14 mouse cellular contexts compared by ENCODE assay signal in genomic region chr14:22494866-22495265, GRCm38 (mm10).
A peak's percentile ranks its signal among the peaks of the same experiment; 100 is the strongest.
DNase-seq lines count a peak whose midpoint lies in the region; ATAC-seq lines count a peak whose summit lies in the region.
"Had no signal": no experiment of that assay in that cellular context is flagged by ENCODE, and none has a peak within 500 bp of the region (broad histone marks: within the 10 kb centered on the region; RNA-seq: fewer than 3 reads in every experiment).

No protein-coding gene starts in this region.

- H3K9ac ChIP-seq in neural tube, embryonic 12.5 days = no peak overlapping the region
- no peak overlapping the region for H3K9ac ChIP-seq in neural tube, embryonic 15.5 days (replicated peaks)
- H3K9ac ChIP-seq in midbrain, embryonic 12.5 days (replicated peaks) = no peak overlapping the region

- H3K4me1 ChIP-seq in neural tube, embryonic 12.5 days = peaks cover 11% of the 10 kb centered on the region
- H3K4me1 ChIP-seq in neural tube, embryonic 15.5 days = peaks cover 6% of the 10 kb centered on the region
- peaks cover 8% of the 10 kb centered on the region for H3K4me1 ChIP-seq in midbrain, embryonic 12.5 days
- H3K4me1 ChIP-seq: megakaryocyte, embryonic 14.5 days had no signal

- peak overlapping the region; percentile 31 for H3K4me2 ChIP-seq in neural tube, embryonic 12.5 days (replicated peaks)
- no peak overlapping the region for H3K4me2 ChIP-seq in neural tube, embryonic 15.5 days
- H3K4me2 ChIP-seq in midbrain, embryonic 12.5 days (replicated peaks) = peak overlapping the region; percentile 14; the same call in 1 of the 2 replicates

- WGBS in neural tube, embryonic 12.5 days = 14% methylated on average over 10 of the region's 10 CpGs
- WGBS in neural tube, embryonic 15.5 days = 13% methylated on average over 10 of the region's 10 CpGs
- 5% methylated on average over 10 of the region's 10 CpGs for WGBS in midbrain, embryonic 12.5 days

- H3K4me3 ChIP-seq in neural tube, embryonic 12.5 days = no peak overlapping the region
- no peak overlapping the region for H3K4me3 ChIP-seq in neural tube, embryonic 15.5 days (replicated peaks)
- H3K4me3 ChIP-seq in midbrain, embryonic 12.5 days = no peak overlapping the region
- H3K4me3 ChIP-seq: megakaryocyte, embryonic 14.5 days had no signal

- ATAC-seq in neural tube, embryonic 12.5 days (ENCODE audit: low FRiP score, low read depth) = peak; percentile 44; the same call in 1 of the 2 replicates
- ATAC-seq in neural tube, embryonic 15.5 days (ENCODE audit: low FRiP score) = no peak
- no peak for ATAC-seq in midbrain, embryonic 12.5 days (ENCODE audit: low FRiP score, low read depth)

- no peaks in the 10 kb centered on the region for H3K9me3 ChIP-seq in neural tube, embryonic 12.5 days
- H3K9me3 ChIP-seq in neural tube, embryonic 15.5 days (replicated peaks) = no peaks in the 10 kb centered on the region
- H3K9me3 ChIP-seq in midbrain, embryonic 12.5 days = no peaks in the 10 kb centered on the region

- peak overlapping the region; percentile 66; the same call in 1 of the 2 replicates for H3K27ac ChIP-seq in neural tube, embryonic 12.5 days
- no peak overlapping the region for H3K27ac ChIP-seq in neural tube, embryonic 15.5 days (replicated peaks)
- peak overlapping the region; percentile 30; the same call in 1 of the 2 replicates for H3K27ac ChIP-seq in midbrain, embryonic 12.5 days (replicated peaks)
- H3K27ac ChIP-seq: kidney, postnatal 0 days had no signal

- H3K36me3 ChIP-seq in neural tube, embryonic 12.5 days = no peaks in the 10 kb centered on the region
- no peaks in the 10 kb centered on the region for H3K36me3 ChIP-seq in neural tube, embryonic 15.5 days
- H3K36me3 ChIP-seq in midbrain, embryonic 12.5 days = no peaks in the 10 kb centered on the region

- intact Hi-C loops in gastrocnemius, postnatal 36 days (cut with DNase I) = no loop called here

- no peaks in the 10 kb centered on the region for H3K27me3 ChIP-seq in neural tube, embryonic 12.5 days (replicated peaks)
- H3K27me3 ChIP-seq in neural tube, embryonic 15.5 days (replicated peaks) = no peaks in the 10 kb centered on the region
- H3K27me3 ChIP-seq in midbrain, embryonic 12.5 days = peaks cover 11% of the 10 kb centered on the region; the same call in 1 of the 2 replicates
- H3K27me3 ChIP-seq: megakaryocyte, embryonic 14.5 days had no signal

- DNase-seq in adrenal gland, adult 2 months = peak; percentile 35
- no peak for DNase-seq in adrenal gland, postnatal 4 days (ENCODE audit: low spot score in 2 of 2)
- no peak for DNase-seq in urinary bladder, postnatal 10 days (ENCODE audit: low spot score)
- no peak for DNase-seq in kidney, postnatal 36 days
- DNase-seq in gastrocnemius, postnatal 36 days = no peak
- DNase-seq: heart, adult 18-20 months; heart, postnatal 4 days; layer of hippocampus, postnatal 36 days; thymus, postnatal 4 days had no signal
